Mouse (Mus musculus): ENCODE data around the gene Chil4. TPM values are rescaled to one million over a fixed set of nuclear protein-coding genes. Genes with fewer than 3 reads are reported as not detected.
"Not testable (repeated sequence)": the region's sequence is repeated elsewhere in the genome, so short reads cannot be mapped to it uniquely, and the experiment has no call there.

Chil4 gene
- polyA plus RNA-seq, 1 experiment = not detected

DNA sequence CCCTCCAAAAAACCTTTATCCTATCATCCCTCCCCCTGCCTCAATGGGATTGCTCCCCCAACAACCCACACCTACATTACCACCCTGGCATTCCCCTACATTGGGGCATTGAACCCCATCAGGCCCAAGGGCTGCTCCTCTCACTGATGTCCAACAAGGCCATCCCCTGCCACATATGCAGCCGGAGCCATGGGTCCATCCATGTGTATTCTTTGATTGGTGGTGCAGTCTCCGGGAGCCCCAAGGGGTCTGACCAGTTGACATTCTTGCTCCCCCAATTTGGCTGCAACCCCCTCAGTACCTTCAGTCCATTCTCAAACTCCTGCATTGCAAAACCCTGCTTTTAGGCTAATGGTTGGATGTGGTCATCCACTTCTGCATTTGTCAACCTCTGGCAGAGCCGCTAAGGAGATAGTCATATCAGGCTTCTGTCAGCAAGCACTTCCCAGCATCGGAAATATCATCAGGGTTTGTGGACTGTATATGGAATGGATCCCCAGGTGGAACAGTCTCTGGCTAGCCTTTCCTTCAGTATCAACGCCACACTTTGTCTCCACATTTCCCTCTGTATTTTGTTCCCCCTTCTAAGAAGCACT, 20.0 kb upstream of the Chil4 start:
- no peaks in the 10 kb centered on the region for H3K27me3 ChIP-seq (ENCODE audit: control insufficient read depth, insufficient read depth, low read length, poor library complexity, severe bottlenecking)
- TF ChIP-seq EP300 (IDR thresholded peaks at IDR 0.05; ENCODE audit: insufficient read depth, low read depth, low read length) (no peak), CTCF (IDR thresholded peaks at IDR 0.05; ENCODE audit: low read depth, low read length) (no peak), POLR2A (IDR thresholded peaks at IDR 0.05; ENCODE audit: insufficient read depth, low read length) (no peak)
- no peak overlapping the region for H3K27ac ChIP-seq (ENCODE audit: insufficient read depth, low read length)
- no peaks in the 10 kb centered on the region for H3K9me3 ChIP-seq (replicated peaks; ENCODE audit: control insufficient read depth, insufficient read depth, low read length, poor library complexity, severe bottlenecking)
- H3K4me1 ChIP-seq (ENCODE audit: control insufficient read depth, insufficient read depth, low read length) = no peaks in the 10 kb centered on the region
- no peak overlapping the region for H3K9ac ChIP-seq (ENCODE audit: low read depth, poor library complexity, severe bottlenecking)
- no peak overlapping the region for H3K4me3 ChIP-seq (ENCODE audit: low read depth, low read length)
- H3K36me3 ChIP-seq (ENCODE audit: control insufficient read depth, insufficient read depth, low read length, poor library complexity, severe bottlenecking) = no peaks in the 10 kb centered on the region

- not testable (repeated sequence) for H3K36me3 ChIP-seq (ENCODE audit: control insufficient read depth, insufficient read depth, low read length, poor library complexity, severe bottlenecking); H3K4me1 ChIP-seq (ENCODE audit: control insufficient read depth, insufficient read depth, low read length); H3K27ac ChIP-seq (ENCODE audit: insufficient read depth, low read length); H3K9me3 ChIP-seq (replicated peaks; ENCODE audit: control insufficient read depth, insufficient read depth, low read length, poor library complexity, severe bottlenecking); H3K27me3 ChIP-seq (ENCODE audit: control insufficient read depth, insufficient read depth, low read length, poor library complexity, severe bottlenecking); H3K9ac ChIP-seq (ENCODE audit: low read depth, poor library complexity, severe bottlenecking); H3K4me3 ChIP-seq (ENCODE audit: low read depth, low read length)
These were observed 4.1 kb upstream of the Chil4 start for GRCm38 (mm10) chr3:106223391-106223790.

DNA sequence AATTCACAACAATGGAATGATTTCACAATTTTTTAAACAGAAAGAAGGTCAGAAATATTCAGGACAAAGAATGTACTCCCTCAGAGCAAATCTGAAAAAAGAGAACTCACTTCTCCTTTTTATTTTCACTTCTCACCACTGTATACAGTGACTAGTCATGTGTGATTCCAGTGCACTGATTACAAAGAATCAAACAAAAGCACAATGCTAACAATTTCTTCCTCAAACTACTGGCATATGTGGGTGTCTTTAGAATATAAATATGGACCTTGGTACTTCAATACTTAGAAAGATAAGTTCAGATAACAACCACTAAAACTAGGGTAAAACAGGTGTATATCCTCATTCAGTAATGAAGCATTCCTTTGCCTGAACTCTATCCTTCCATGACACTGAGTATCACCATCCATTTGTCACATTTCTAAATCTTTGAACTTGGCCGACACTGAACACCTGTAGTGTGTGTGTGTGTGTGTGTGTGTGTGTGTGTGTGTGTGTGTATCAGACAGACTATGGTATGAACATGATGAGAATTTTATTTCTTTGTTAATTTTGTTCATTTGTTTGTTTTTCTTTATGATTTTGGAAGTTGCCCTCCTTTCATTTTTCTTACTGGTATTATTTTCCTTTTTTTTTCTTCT, 2.4 kb upstream of the Chil4 start:
- H3K9me3 ChIP-seq (replicated peaks; ENCODE audit: control insufficient read depth, insufficient read depth, low read length, poor library complexity, severe bottlenecking) = no peaks in the 10 kb centered on the region
- no peaks in the 10 kb centered on the region for H3K27me3 ChIP-seq (ENCODE audit: control insufficient read depth, insufficient read depth, low read length, poor library complexity, severe bottlenecking)
- H3K9ac ChIP-seq (ENCODE audit: low read depth, poor library complexity, severe bottlenecking) = no peak overlapping the region
- H3K4me3 ChIP-seq (ENCODE audit: low read depth, low read length) = no peak overlapping the region
- H3K27ac ChIP-seq (ENCODE audit: insufficient read depth, low read length) = no peak overlapping the region
- H3K36me3 ChIP-seq (ENCODE audit: control insufficient read depth, insufficient read depth, low read length, poor library complexity, severe bottlenecking) = no peaks in the 10 kb centered on the region
- H3K4me1 ChIP-seq (ENCODE audit: control insufficient read depth, insufficient read depth, low read length) = no peaks in the 10 kb centered on the region
- no peak for TF ChIP-seq CTCF (IDR thresholded peaks at IDR 0.05; ENCODE audit: low read depth, low read length)
- TF ChIP-seq EP300 (IDR thresholded peaks at IDR 0.05; ENCODE audit: insufficient read depth, low read depth, low read length) = no peak
- no peak for TF ChIP-seq POLR2A (IDR thresholded peaks at IDR 0.05; ENCODE audit: insufficient read depth, low read length)

GRCm38 (mm10) chr3:106218284-106218954, 888 bp downstream of the Chil4 start:
- not testable (repeated sequence) for H3K27ac ChIP-seq (ENCODE audit: insufficient read depth, low read length); H3K4me3 ChIP-seq (ENCODE audit: low read depth, low read length); H3K27me3 ChIP-seq (ENCODE audit: control insufficient read depth, insufficient read depth, low read length, poor library complexity, severe bottlenecking); H3K9me3 ChIP-seq (replicated peaks; ENCODE audit: control insufficient read depth, insufficient read depth, low read length, poor library complexity, severe bottlenecking); H3K4me1 ChIP-seq (ENCODE audit: control insufficient read depth, insufficient read depth, low read length); H3K36me3 ChIP-seq (ENCODE audit: control insufficient read depth, insufficient read depth, low read length, poor library complexity, severe bottlenecking); H3K9ac ChIP-seq (ENCODE audit: low read depth, poor library complexity, severe bottlenecking)

GRCm38 (mm10) chr3:106198030-106198429, 21.3 kb downstream of the Chil4 start:
- H3K27me3 ChIP-seq (ENCODE audit: control insufficient read depth, insufficient read depth, low read length, poor library complexity, severe bottlenecking); H3K27ac ChIP-seq (ENCODE audit: insufficient read depth, low read length); H3K4me1 ChIP-seq (ENCODE audit: control insufficient read depth, insufficient read depth, low read length); H3K36me3 ChIP-seq (ENCODE audit: control insufficient read depth, insufficient read depth, low read length, poor library complexity, severe bottlenecking); H3K4me3 ChIP-seq (ENCODE audit: low read depth, low read length); H3K9me3 ChIP-seq (replicated peaks; ENCODE audit: control insufficient read depth, insufficient read depth, low read length, poor library complexity, severe bottlenecking); H3K9ac ChIP-seq (ENCODE audit: low read depth, poor library complexity, severe bottlenecking): not testable (repeated sequence)

DNA sequence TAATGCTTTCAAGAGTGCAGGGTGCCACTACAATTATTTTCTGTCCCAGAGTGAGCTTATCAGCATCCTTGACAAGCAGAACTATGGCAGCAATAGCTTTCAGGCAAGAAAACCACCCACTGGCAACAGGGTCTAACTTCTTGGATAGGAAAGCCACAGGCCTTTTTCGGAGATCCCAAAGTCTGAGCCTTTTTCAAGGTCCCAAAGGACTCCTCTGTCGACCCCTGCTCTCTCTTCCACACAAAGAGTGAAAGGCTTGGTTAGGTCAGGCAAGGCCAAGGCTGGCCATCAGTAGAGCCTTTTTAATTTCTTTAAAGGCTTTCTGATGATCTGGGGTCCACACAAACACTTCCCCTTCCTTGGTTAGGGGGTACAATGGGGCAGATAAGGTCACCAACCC, 22.1 kb downstream of the Chil4 start:
- not testable (repeated sequence) for H3K36me3 ChIP-seq (ENCODE audit: control insufficient read depth, insufficient read depth, low read length, poor library complexity, severe bottlenecking); H3K4me1 ChIP-seq (ENCODE audit: control insufficient read depth, insufficient read depth, low read length); H3K9ac ChIP-seq (ENCODE audit: low read depth, poor library complexity, severe bottlenecking); H3K4me3 ChIP-seq (ENCODE audit: low read depth, low read length); H3K27ac ChIP-seq (ENCODE audit: insufficient read depth, low read length); H3K27me3 ChIP-seq (ENCODE audit: control insufficient read depth, insufficient read depth, low read length, poor library complexity, severe bottlenecking); H3K9me3 ChIP-seq (replicated peaks; ENCODE audit: control insufficient read depth, insufficient read depth, low read length, poor library complexity, severe bottlenecking)

Data from ES-Bruce4 (cell line).